Mouse (Mus musculus) limb, embryonic 10.5 days (tissue): ENCODE measurements around the gene Itga9. TPM values are rescaled to one million over a fixed set of nuclear protein-coding genes. Genes with fewer than 3 reads are reported as not detected.

Experiments
- DNase-seq: peaks from one replicate; pipeline ENCODE4 v3.0.0-alpha.2; 2017; ENCODE audit warnings: low spot score
- H3K27ac ChIP-seq: fragments of 300-500 bp; sonication (generic); 2 replicates; pipeline ENCODE4 v1.5.1; 2016; ENCODE audit warnings: mild to moderate bottlenecking
- H3K27me3 ChIP-seq: fragments of 300-500 bp; sonication (generic); 2 replicates; pipeline ENCODE4 v1.6.1; 2016; ENCODE audit warnings: low read depth, mild to moderate bottlenecking; ENCODE audit not compliant: poor library complexity, severe bottlenecking
- H3K36me3 ChIP-seq: fragments of 300-500 bp; sonication (generic); 2 replicates; pipeline ENCODE4 v1.6.1; 2016; ENCODE audit warnings: mild to moderate bottlenecking, moderate library complexity
- H3K4me1 ChIP-seq: fragments of 300-500 bp; sonication (generic); 2 replicates; pipeline ENCODE4 v1.6.1; 2016
- H3K4me3 ChIP-seq: fragments of 300-500 bp; sonication (generic); 2 replicates; pipeline ENCODE4 v1.5.1; 2016; ENCODE audit warnings: mild to moderate bottlenecking, moderate library complexity
- H3K9me3 ChIP-seq: fragments of 300-500 bp; sonication (generic); replicated peaks from 2 replicates; pipeline ENCODE4 v1.6.1; 2016; ENCODE audit warnings: mild to moderate bottlenecking
- WGBS: fragments of 180-500 bp; shearing (Covaris S2); methylation state at CpG from one replicate; pipeline ENCODE4 v1.1.7; 2016; 5-methylcytosine and 5-hydroxymethylcytosine counted together
- polyA plus RNA-seq: library from polyadenylated mRNA; unstranded; fragments of >200 nt; fragmentation: Nextera tagmentation; extraction: Ambion mirVana; gene quantifications from 2 replicates; pipeline ENCODE4 v1.2.1, GENCODE M21; 2016

Gene Itga9
- polyA plus RNA-seq, 1 experiment from 2014 or later: 8.8 TPM

- H3K4me1 ChIP-seq: peaks cover 42% of the 10 kb centered on the region
- 86% methylated on average over 18 of the region's 18 CpGs for WGBS
These were observed 99.9 kb downstream of the Itga9 start for GRCm38 (mm10) chr9:118706176-118706975.

GRCm38 (mm10) chr9:118710625-118711024 lies 104.1 kb downstream of the Itga9 start:
- 56% methylated on average over 9 of the region's 9 CpGs for WGBS
- no peak overlapping the region for H3K4me3 ChIP-seq
- no peaks in the 10 kb centered on the region for H3K9me3 ChIP-seq
- H3K27me3 ChIP-seq: no peaks in the 10 kb centered on the region
- peak overlapping the region; percentile 74 for H3K27ac ChIP-seq
- peaks cover 44% of the 10 kb centered on the region for H3K36me3 ChIP-seq
- DNase-seq: no peak
- peaks cover 42% of the 10 kb centered on the region for H3K4me1 ChIP-seq

More at GRCm38 (mm10) chr9:118706176-118706975, 99.9 kb downstream of the Itga9 start:
- H3K36me3 ChIP-seq: peaks cover 28% of the 10 kb centered on the region
- no peak overlapping the region for H3K4me3 ChIP-seq
- H3K9me3 ChIP-seq: no peaks in the 10 kb centered on the region
- H3K27ac ChIP-seq: no peak overlapping the region
- no peak for DNase-seq
- no peaks in the 10 kb centered on the region for H3K27me3 ChIP-seq

DNA sequence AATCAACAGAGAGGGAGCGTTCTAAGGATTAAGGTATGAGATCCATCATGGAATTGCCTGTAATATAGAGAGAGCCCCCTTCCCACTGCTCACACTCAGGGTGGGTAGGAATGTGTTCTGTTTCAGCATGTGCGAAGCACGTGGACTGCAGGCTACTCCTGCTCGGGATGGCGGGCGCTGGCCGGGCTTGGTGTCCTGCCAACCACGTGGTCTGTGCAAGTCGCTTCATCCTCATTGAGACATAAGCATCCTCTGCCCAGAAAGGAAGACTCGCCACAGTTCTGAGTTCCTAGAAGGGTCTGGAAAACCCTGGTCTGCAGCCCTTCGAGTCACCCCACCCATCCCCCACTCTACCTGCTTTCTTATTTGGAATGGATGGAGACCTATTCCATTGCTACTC lies 105.3 kb downstream of the Itga9 start:
- Histone ChIP-seq H3K9me3 (no peaks in the 10 kb centered on the region), H3K36me3 (peaks cover 49% of the 10 kb centered on the region), H3K27me3 (no peaks in the 10 kb centered on the region), H3K4me1 (peaks cover 40% of the 10 kb centered on the region), H3K4me3 (no peak overlapping the region), H3K27ac (peak overlapping the region; percentile 50)
- 90% methylated on average over 11 of the region's 11 CpGs for WGBS
- DNase-seq: no peak

GRCm38 (mm10) chr9:118713515-118713914 lies 107.0 kb downstream of the Itga9 start:
- H3K9me3 ChIP-seq: no peaks in the 10 kb centered on the region
- H3K27ac ChIP-seq: no peak overlapping the region
- H3K27me3 ChIP-seq: no peaks in the 10 kb centered on the region
- H3K4me1 ChIP-seq: peaks cover 43% of the 10 kb centered on the region
- WGBS: 95% methylated on average over 8 of the region's 8 CpGs
- no peak for DNase-seq
- H3K36me3 ChIP-seq: peaks cover 42% of the 10 kb centered on the region
- no peak overlapping the region for H3K4me3 ChIP-seq

DNA sequence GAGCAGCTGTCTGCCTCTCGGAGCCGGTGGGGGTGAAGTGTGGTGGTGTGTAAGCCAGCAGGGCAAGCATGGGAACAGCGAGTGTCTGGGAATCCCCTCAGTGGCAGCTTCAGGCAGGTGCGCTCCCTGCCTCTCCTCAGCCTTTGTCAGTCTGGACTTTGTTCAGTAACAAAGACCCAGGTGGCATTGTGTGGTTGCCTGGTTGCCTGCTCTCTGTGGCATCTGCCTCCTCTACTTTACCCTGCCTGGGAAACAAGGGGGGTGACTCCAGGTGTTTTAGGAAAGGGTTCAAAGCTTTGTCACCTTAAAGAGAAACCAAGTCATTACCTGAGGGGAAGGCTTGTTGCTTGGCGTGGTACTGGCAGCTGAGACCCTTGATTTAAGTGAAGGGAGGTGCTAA lies 108.0 kb downstream of the Itga9 start:
- DNase-seq: no peak
- WGBS: 86% methylated on average over 5 of the region's 5 CpGs
- no peak overlapping the region for H3K27ac ChIP-seq
- no peaks in the 10 kb centered on the region for H3K9me3 ChIP-seq
- H3K4me1 ChIP-seq: peaks cover 44% of the 10 kb centered on the region
- no peak overlapping the region for H3K4me3 ChIP-seq
- peaks cover 36% of the 10 kb centered on the region for H3K36me3 ChIP-seq
- H3K27me3 ChIP-seq: no peaks in the 10 kb centered on the region

DNA sequence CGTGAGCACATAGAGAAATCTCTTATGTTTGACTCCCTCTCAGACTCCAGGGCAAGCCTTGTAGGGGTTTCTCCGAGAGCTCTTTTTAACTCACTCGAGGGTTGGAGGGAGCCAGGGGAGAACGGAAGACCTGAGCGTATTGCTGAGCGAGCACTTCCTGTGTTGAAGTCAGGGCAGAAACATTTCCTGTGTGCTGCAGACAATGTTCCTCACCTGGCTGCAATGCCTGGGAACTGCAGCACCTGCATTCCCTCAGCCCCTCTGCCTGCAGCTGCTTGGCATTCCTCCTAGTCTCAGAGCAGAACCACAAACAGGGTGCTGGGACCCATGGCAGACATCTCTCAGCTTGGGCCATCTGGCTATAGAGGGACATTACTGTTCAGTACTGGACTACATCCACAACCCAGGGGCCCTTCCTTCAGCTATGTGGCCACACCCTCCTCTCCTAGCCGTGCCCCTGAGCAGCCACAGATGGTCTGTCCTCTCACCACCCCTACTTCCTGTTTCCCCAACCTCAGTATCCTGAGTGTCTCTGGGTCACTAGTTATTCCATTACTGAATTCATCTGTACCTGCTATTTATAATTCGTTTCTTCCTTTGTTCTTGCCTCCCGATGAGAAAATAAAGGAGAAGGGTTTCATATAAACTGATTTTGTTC lies 109.6 kb downstream of the Itga9 start:
- Histone ChIP-seq H3K36me3 (peaks cover 40% of the 10 kb centered on the region), H3K27ac (0 out of 2 replicates have a peak overlapping the region, but pooled peaks have one; percentile 8)
- 88% methylated on average over 9 of the region's 9 CpGs for WGBS

GRCm38 (mm10) chr9:118717436-118717835 lies 110.9 kb downstream of the Itga9 start:
- no peaks in the 10 kb centered on the region for H3K27me3 ChIP-seq
- DNase-seq: no peak
- H3K4me1 ChIP-seq: peaks cover 16% of the 10 kb centered on the region; the same call in 1 of the 2 replicates
- no peak overlapping the region for H3K27ac ChIP-seq
- 75% methylated on average over 3 of the region's 3 CpGs for WGBS
- no peaks in the 10 kb centered on the region for H3K9me3 ChIP-seq
- peaks cover 28% of the 10 kb centered on the region for H3K36me3 ChIP-seq
- no peak overlapping the region for H3K4me3 ChIP-seq

More for the DNA sequence above, 109.6 kb downstream of the Itga9 start:
- H3K4me3 ChIP-seq: no peak overlapping the region
- no peaks in the 10 kb centered on the region for H3K27me3 ChIP-seq
- no peaks in the 10 kb centered on the region for H3K9me3 ChIP-seq
- peaks cover 28% of the 10 kb centered on the region for H3K4me1 ChIP-seq
- DNase-seq: no peak

GRCm38 (mm10) chr9:118718511-118718910 lies 112.0 kb downstream of the Itga9 start:
- H3K27me3 ChIP-seq: no peaks in the 10 kb centered on the region

DNA sequence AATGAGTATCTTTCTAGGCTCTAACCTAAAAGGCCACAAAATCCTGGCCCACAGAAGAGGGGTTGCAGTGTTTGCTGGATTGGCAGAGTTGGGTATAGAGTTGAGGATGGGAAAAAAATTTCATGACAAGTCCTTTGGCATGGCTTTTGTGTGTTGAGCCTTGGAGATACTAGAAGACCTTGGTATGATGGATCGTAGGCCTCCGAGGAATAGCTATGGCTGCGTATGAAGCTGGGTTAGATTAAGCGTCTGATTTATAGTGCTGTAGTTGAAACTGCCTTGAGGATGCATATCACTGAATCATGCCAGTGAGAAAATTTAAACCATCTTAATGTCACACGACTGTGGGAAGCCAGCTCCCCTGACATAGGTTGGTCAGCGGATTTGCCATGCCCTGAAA lies 114.6 kb downstream of the Itga9 start:
- WGBS: 95% methylated on average over 6 of the region's 6 CpGs
- no peak overlapping the region for H3K4me3 ChIP-seq
- H3K9me3 ChIP-seq: no peaks in the 10 kb centered on the region
- peaks cover 17% of the 10 kb centered on the region for H3K36me3 ChIP-seq
- no peaks in the 10 kb centered on the region for H3K27me3 ChIP-seq
- H3K27ac ChIP-seq: no peak overlapping the region
- peaks cover 10% of the 10 kb centered on the region; the same call in 1 of the 2 replicates for H3K4me1 ChIP-seq
- no peak for DNase-seq

More at GRCm38 (mm10) chr9:118718511-118718910, 112.0 kb downstream of the Itga9 start:
- Histone ChIP-seq H3K4me3 (no peak overlapping the region), H3K27ac (no peak overlapping the region), H3K9me3 (no peaks in the 10 kb centered on the region), H3K4me1 (peaks cover 12% of the 10 kb centered on the region; the same call in 1 of the 2 replicates), H3K36me3 (peaks cover 22% of the 10 kb centered on the region)
- DNase-seq: no peak
- 94% methylated on average over 2 of the region's 2 CpGs for WGBS

DNA sequence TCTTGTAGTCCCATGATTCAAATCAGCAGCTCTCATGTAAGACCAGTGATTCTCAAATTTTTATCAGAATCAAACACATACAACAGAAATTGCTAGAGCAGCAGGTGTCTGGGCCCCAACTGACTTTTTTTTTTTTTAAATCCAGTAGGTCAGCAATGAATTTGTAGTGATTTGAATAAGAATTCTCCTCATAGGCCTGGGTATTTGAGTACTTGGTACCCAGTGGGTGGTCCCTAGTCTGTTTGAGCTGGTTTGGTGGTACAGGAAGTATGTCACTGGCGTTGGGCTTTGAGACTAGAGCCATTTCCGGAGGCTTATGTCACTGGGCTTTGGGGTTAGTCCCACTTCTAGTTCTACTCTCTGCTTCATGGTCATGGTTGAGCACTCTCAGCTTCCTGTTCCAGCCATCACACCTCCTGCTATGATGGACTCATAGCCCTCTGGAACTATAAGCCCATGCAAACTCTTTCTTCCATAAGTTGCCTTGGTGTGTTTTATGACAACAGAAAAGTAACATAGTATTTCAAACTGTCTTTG lies 116.4 kb downstream of the Itga9 start:
- Histone ChIP-seq H3K4me1 (peaks cover 14% of the 10 kb centered on the region), H3K9me3 (no peaks in the 10 kb centered on the region), H3K4me3 (no peak overlapping the region), H3K36me3 (peaks cover 6% of the 10 kb centered on the region; the same call in 1 of the 2 replicates), H3K27ac (no peak overlapping the region), H3K27me3 (no peaks in the 10 kb centered on the region)
- DNase-seq: no peak
- 91% methylated on average over 2 of the region's 2 CpGs for WGBS

GRCm38 (mm10) chr9:118725128-118725527 lies 118.6 kb downstream of the Itga9 start:
- Histone ChIP-seq H3K9me3 (no peaks in the 10 kb centered on the region), H3K4me1 (peaks cover 24% of the 10 kb centered on the region), H3K27me3 (no peaks in the 10 kb centered on the region), H3K27ac (no peak overlapping the region), H3K36me3 (peaks cover 6% of the 10 kb centered on the region; the same call in 1 of the 2 replicates), H3K4me3 (no peak overlapping the region)
- WGBS: 88% methylated on average over 9 of the region's 9 CpGs
- no peak for DNase-seq

DNA sequence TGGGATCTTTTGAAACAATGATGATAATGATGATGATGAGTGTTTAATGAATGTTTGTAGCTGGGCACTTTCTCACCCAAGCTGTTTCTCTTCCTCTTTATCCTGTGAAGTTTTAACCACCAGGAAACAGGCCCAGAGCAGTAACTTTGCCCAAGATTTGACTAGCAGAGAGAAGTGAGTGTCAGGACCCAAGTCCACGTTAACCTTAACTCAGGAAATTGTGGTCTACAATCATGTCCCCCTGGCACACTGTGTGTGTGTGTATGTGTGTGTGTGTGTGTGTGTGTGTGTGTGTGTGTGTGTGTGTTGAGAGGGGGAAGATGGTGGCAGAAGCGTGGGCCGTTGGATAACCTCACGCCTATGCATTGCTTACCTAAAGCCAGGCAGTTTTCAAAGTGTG lies 120.1 kb downstream of the Itga9 start:
- peaks cover 39% of the 10 kb centered on the region for H3K4me1 ChIP-seq
- 89% methylated on average over 4 of the region's 4 CpGs for WGBS

GRCm38 (mm10) chr9:118728296-118728695 lies 121.8 kb downstream of the Itga9 start:
- Histone ChIP-seq H3K4me3 (no peak overlapping the region), H3K27me3 (no peaks in the 10 kb centered on the region), H3K4me1 (peaks cover 43% of the 10 kb centered on the region), H3K27ac (peak overlapping the region; percentile 65; the same call in 1 of the 2 replicates), H3K9me3 (no peaks in the 10 kb centered on the region), H3K36me3 (0 out of 2 replicates have a peak, but pooled peaks cover 2% of the 10 kb centered on the region)
- WGBS: 93% methylated on average over 6 of the region's 6 CpGs
- no peak for DNase-seq

More for the DNA sequence above, 120.1 kb downstream of the Itga9 start:
- Histone ChIP-seq H3K4me3 (no peak overlapping the region), H3K36me3 (0 out of 2 replicates have a peak, but pooled peaks cover 2% of the 10 kb centered on the region), H3K9me3 (no peaks in the 10 kb centered on the region), H3K27me3 (no peaks in the 10 kb centered on the region), H3K27ac (no peak overlapping the region)
- no peak for DNase-seq
